24 mouse cellular contexts compared by ENCODE assay signal in genomic region chr2:166051421-166051820, GRCm38 (mm10).
"Had no signal": no experiment of that assay in that cellular context is flagged by ENCODE, and none has a peak within 500 bp of the region (broad histone marks: within the 10 kb centered on the region; RNA-seq: fewer than 3 reads in every experiment).

No protein-coding gene starts in this region.

- H3K4me3 ChIP-seq: heart, embryonic 10.5 days; heart, embryonic 13.5 days; heart, embryonic 15.5 days; hindbrain, embryonic 13.5 days; hindbrain, embryonic 15.5 days; layer of hippocampus, adult 2 months; limb, embryonic 10.5 days; limb, embryonic 12.5 days; liver, embryonic 13.5 days; liver, embryonic 15.5 days had no signal

- H3K27me3 ChIP-seq: heart, embryonic 13.5 days; heart, embryonic 15.5 days; hindbrain, embryonic 13.5 days; hindbrain, embryonic 15.5 days; limb, embryonic 12.5 days; liver, embryonic 13.5 days; liver, embryonic 15.5 days had no signal

- H3K27ac ChIP-seq: heart, embryonic 10.5 days; heart, embryonic 13.5 days; heart, embryonic 15.5 days; hindbrain, embryonic 13.5 days; hindbrain, embryonic 15.5 days; hindbrain, postnatal 0 days; layer of hippocampus, adult 2 months; limb, embryonic 10.5 days; limb, embryonic 12.5 days; liver, embryonic 13.5 days; liver, embryonic 15.5 days had no signal

- H3K9ac ChIP-seq: heart, embryonic 13.5 days; heart, embryonic 15.5 days; hindbrain, embryonic 13.5 days; hindbrain, embryonic 15.5 days; limb, embryonic 12.5 days; liver, embryonic 13.5 days; liver, embryonic 15.5 days had no signal

- H3K9me3 ChIP-seq: heart, embryonic 10.5 days; heart, embryonic 13.5 days; heart, embryonic 15.5 days; hindbrain, embryonic 13.5 days; hindbrain, embryonic 15.5 days; limb, embryonic 10.5 days; limb, embryonic 12.5 days; liver, embryonic 13.5 days; liver, embryonic 15.5 days had no signal

- H3K4me1 ChIP-seq: hindbrain, embryonic 13.5 days; hindbrain, embryonic 15.5 days; limb, embryonic 10.5 days; limb, embryonic 12.5 days; liver, embryonic 13.5 days; liver, embryonic 15.5 days had no signal

- H3K4me2 ChIP-seq: heart, embryonic 13.5 days; heart, embryonic 15.5 days; hindbrain, embryonic 13.5 days; hindbrain, embryonic 15.5 days; limb, embryonic 12.5 days; liver, embryonic 11.5 days; liver, embryonic 13.5 days; liver, embryonic 15.5 days had no signal

- ATAC-seq: hindbrain, postnatal 0 days; intestine, embryonic 16.5 days had no signal

- DNase-seq: gastrocnemius, postnatal 10 days; gastrocnemius, postnatal 25 days; heart, adult 18-20 months; heart, postnatal 14 days; heart, postnatal 36 days; kidney, adult 11 months; kidney, adult 8-10 months; kidney, postnatal 10 days; kidney, postnatal 25 days; kidney, postnatal 4 days; liver; liver, embryonic 13.5 days had no signal
